Mouse (Mus musculus) midbrain, postnatal 0 days (tissue): ENCODE measurements around the gene Papola. TPM values are rescaled to one million over a fixed set of nuclear protein-coding genes. Genes with fewer than 3 reads are reported as not detected.

Source experiments
- ATAC-seq: fragments of 200-750 bp; cut with Nextera tagmentation; 2 replicates; pipeline ENCODE4 v1.8.0; 2017; ENCODE audit warnings: moderate number of reproducible peaks, mild to moderate bottlenecking, moderate TSS enrichment, moderate library complexity; ENCODE audit not compliant: low FRiP score
- DNase-seq: peaks from one replicate; pipeline ENCODE4 v3.0.0-alpha.2; 2015; ENCODE audit warnings: low spot score
- H3K27ac ChIP-seq: fragments of 300-500 bp; sonication (generic); 2 replicates; pipeline ENCODE4 v1.5.1; 2014; ENCODE audit warnings: low read depth, mild to moderate bottlenecking, low read length, mixed read lengths
- H3K27me3 ChIP-seq: fragments of 300-500 bp; sonication (generic); 2 replicates; pipeline ENCODE4 v1.6.1; 2014; ENCODE audit warnings: low read length, control low read depth, mixed read lengths; ENCODE audit not compliant: insufficient read depth
- H3K36me3 ChIP-seq: fragments of 300-500 bp; sonication (generic); 2 replicates; pipeline ENCODE4 v1.6.1; 2014; ENCODE audit warnings: low read length, control low read depth, mixed read lengths; ENCODE audit not compliant: insufficient read depth
- H3K4me1 ChIP-seq: fragments of 300-500 bp; sonication (generic); 2 replicates; pipeline ENCODE4 v1.6.1; 2014; ENCODE audit warnings: mild to moderate bottlenecking, control low read depth, antibody characterized with exemption, low read length, mixed read lengths; ENCODE audit not compliant: insufficient read depth
- H3K4me2 ChIP-seq: fragments of 300-500 bp; sonication (generic); 2 replicates; pipeline ENCODE4 v1.6.1; 2014; ENCODE audit warnings: low read depth, mild to moderate bottlenecking, low read length, mixed read lengths; ENCODE audit not compliant: poor library complexity, severe bottlenecking
- H3K4me3 ChIP-seq: fragments of 300-500 bp; sonication (generic); 2 replicates; pipeline ENCODE4 v1.5.1; 2014; ENCODE audit warnings: low read depth, mild to moderate bottlenecking, low read length, moderate library complexity
- H3K9ac ChIP-seq: fragments of 300-500 bp; sonication (generic); replicated peaks from 2 replicates; pipeline ENCODE4 v1.6.1; 2014; ENCODE audit warnings: mild to moderate bottlenecking, low read length, moderate library complexity, mixed read lengths; ENCODE audit not compliant: poor library complexity, severe bottlenecking
- H3K9me3 ChIP-seq: fragments of 300-500 bp; sonication (generic); 2 replicates; pipeline ENCODE4 v1.6.1; 2016; ENCODE audit warnings: low read length, control low read depth
- CTCF ChIP-seq: IDR thresholded peaks from 2 replicates; pipeline ENCODE4 v1.5.1; 2016; ENCODE audit warnings: antibody characterized with exemption, mild to moderate bottlenecking
- WGBS: fragments of 180-500 bp; shearing (Covaris S2); extraction: QIAGEN DNeasy Blood & Tissue Kit; methylation state at CpG from one replicate; pipeline ENCODE4 v1.1.7; 2014; 5-methylcytosine and 5-hydroxymethylcytosine counted together
- polyA plus RNA-seq: library from polyadenylated mRNA; unstranded; fragments of >200 nt; fragmentation: Nextera tagmentation; extraction: Ambion mirVana; gene quantifications from 2 replicates; pipeline ENCODE4 v1.2.1, GENCODE M21; 2015
- total RNA-seq: library from RNA; depleted of rRNA; stranded (reverse); fragments of >200 nt; gene quantifications from 2 replicates; pipeline ENCODE4 v1.2.3, GENCODE M21; 2014

The Papola gene
- total and polyA plus RNA-seq, 2 experiments from 2014 or later = 72.7 to 116 TPM

DNA sequence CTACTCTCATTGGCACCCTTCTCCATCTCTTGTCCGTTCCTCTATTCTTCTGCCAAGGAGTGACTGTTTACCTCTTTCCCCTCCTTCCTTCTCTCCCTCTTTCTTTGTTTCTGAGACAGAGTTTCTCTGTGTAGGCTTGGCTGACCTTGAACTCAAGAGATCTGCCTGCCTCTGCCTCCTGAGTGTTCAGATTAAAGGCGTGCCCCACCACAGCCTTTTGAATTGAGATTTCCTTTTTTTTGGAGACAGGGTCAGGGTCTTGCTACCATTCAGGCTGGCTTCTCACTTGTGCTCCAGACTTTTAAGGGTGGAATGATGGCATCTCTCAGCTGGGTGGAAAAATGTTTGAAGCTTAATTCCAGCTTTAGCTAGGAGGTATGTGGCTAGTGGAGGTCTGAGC is 3.1 kb downstream of the Papola start:
- H3K36me3 ChIP-seq = no peaks in the 10 kb centered on the region
- peaks cover 6% of the 10 kb centered on the region; the same call in 1 of the 2 replicates for H3K4me1 ChIP-seq
- H3K4me2 ChIP-seq = no peak overlapping the region
- ATAC-seq (no peak), DNase-seq (no peak)
- no peak for TF ChIP-seq CTCF
- no peak overlapping the region for H3K9ac ChIP-seq
- no peaks in the 10 kb centered on the region for H3K9me3 ChIP-seq
- H3K4me3 ChIP-seq = no peak overlapping the region
- WGBS = 97% methylated on average over 2 of the region's 2 CpGs
- H3K27me3 ChIP-seq = no peaks in the 10 kb centered on the region
- H3K27ac ChIP-seq = no peak overlapping the region

DNA sequence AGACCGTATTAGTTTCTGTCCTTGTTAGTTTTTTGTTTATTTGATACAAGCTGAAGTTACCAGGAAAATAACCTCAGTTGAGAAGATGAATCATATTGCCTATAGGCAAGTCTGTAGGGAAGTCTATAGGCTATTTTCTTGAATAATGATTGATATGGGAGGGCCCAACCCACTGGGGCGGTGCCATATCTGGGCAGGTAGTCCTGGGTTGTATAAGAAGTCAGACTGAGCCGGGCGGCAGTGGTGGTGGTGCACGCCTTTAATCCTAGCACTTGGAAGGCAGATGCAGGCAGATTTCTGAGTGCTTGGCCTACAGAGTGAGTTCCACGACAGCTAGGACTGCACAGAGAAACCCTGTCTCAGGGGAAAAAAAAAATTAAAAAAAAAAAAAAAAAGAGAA is 5.4 kb downstream of the Papola start:
- DNase-seq (no peak), ATAC-seq (no peak)
- no peak for TF ChIP-seq CTCF
- H3K36me3 ChIP-seq = no peaks in the 10 kb centered on the region
- no peak overlapping the region for H3K9ac ChIP-seq
- no peaks in the 10 kb centered on the region for H3K27me3 ChIP-seq
- H3K27ac ChIP-seq = no peak overlapping the region
- peaks cover 6% of the 10 kb centered on the region; the same call in 1 of the 2 replicates for H3K4me1 ChIP-seq
- WGBS = 93% methylated on average over 6 of the region's 6 CpGs
- no peak overlapping the region for H3K4me3 ChIP-seq
- no peak overlapping the region for H3K4me2 ChIP-seq
- no peaks in the 10 kb centered on the region for H3K9me3 ChIP-seq

DNA sequence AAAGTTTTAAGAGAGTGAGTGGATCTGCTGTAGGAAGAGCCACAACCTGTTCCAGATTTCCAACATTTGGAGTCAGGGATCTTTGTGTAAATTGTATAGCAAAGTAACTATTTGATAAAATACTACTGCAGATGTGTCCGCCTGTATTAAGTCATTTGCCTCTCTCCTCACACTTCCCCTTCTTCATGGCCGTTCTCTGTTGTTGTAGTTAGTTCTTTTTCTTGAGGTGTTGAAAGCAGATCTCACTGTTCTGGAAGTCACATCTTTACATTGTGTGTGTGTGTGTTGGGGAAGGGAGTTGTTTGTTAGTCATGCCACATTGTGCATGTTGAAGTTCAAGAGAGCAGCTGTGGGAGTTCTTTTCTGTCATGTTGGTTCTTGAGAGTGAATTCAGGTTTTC is 10.4 kb downstream of the Papola start:
- WGBS = 92% methylated on average over 2 of the region's 2 CpGs
- no peak for ATAC-seq

DNA sequence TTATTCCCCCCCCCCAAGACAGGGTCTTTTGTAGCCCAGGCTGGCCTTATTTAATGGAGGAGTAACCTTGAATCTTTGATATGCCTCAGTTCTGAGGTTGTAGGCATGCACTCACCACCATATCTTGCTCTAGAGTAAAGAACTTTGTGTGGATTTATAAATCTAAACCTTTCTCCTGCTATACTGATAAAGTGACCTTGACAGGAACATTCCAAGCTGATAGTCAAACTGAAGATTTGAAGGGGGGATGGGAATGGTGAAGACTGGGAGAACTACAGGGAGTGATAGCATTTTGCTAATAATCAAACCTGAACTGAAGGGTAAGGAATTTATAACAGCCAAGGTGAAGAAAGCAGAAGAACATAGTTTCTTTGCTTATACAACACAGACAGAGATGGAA is 13.5 kb downstream of the Papola start:
- TF ChIP-seq CTCF = no peak
- Histone ChIP-seq H3K4me3 (no peak overlapping the region), H3K27ac (no peak overlapping the region), H3K9me3 (no peaks in the 10 kb centered on the region), H3K36me3 (0 out of 2 replicates have a peak, but pooled peaks cover 3% of the 10 kb centered on the region), H3K27me3 (no peaks in the 10 kb centered on the region), H3K4me2 (no peak overlapping the region), H3K9ac (no peak overlapping the region), H3K4me1 (no peaks in the 10 kb centered on the region)
- DNase-seq (no peak), ATAC-seq (no peak)

More for the DNA sequence above, 10.4 kb downstream of the Papola start:
- Histone ChIP-seq H3K9ac (no peak overlapping the region), H3K36me3 (0 out of 2 replicates have a peak, but pooled peaks cover 3% of the 10 kb centered on the region), H3K27ac (no peak overlapping the region), H3K27me3 (no peaks in the 10 kb centered on the region), H3K9me3 (no peaks in the 10 kb centered on the region), H3K4me3 (no peak overlapping the region), H3K4me2 (no peak overlapping the region), H3K4me1 (no peaks in the 10 kb centered on the region)
- no peak for TF ChIP-seq CTCF
- DNase-seq = no peak

DNA sequence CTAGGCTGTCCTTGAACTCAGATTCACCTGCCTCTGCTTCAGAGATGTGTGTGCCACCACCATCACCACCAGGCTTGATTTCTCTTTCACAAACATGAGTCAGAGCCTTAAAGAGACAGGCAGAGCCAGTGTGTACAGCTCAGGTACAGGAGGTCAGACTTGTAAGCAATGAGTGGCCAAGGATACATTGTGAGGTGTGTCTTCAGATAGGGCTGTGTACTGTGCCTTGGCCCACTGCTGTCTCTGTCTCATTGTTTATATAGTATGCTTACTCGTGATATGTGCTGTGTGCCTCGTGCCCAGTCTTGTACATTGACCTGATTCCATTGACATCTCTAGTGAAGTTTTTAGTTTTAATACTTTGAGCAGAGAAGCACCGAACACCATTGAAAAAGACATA is 21.3 kb downstream of the Papola start:
- Histone ChIP-seq H3K4me1 (no peaks in the 10 kb centered on the region), H3K9me3 (no peaks in the 10 kb centered on the region), H3K4me3 (no peak overlapping the region), H3K36me3 (peaks cover 17% of the 10 kb centered on the region; the same call in 1 of the 2 replicates), H3K9ac (no peak overlapping the region), H3K27ac (no peak overlapping the region), H3K27me3 (no peaks in the 10 kb centered on the region), H3K4me2 (no peak overlapping the region)
- TF ChIP-seq CTCF = no peak
- ATAC-seq (no peak), DNase-seq (no peak)
- WGBS = 93% methylated on average over 3 of the region's 3 CpGs

DNA sequence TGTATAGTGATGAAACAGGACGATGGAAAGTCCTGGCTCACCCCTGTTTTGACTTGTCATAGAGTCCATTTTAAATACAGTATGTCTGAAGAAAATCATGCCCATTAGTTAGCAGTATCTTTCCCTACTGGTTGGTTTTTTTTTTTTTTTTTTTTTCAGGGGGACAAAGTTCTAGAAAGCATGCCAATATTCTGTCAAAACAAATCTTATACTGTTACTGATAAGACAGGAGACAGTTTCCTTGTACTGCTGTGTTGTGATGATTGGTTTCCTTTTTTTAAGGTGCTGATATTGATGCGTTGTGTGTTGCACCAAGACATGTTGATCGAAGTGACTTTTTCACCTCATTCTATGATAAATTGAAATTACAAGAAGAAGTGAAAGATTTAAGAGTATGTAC is 21.7 kb downstream of the Papola start:
- Histone ChIP-seq H3K36me3 (peaks cover 20% of the 10 kb centered on the region; the same call in 1 of the 2 replicates), H3K27me3 (no peaks in the 10 kb centered on the region), H3K4me3 (no peak overlapping the region), H3K27ac (no peak overlapping the region), H3K4me2 (no peak overlapping the region), H3K9me3 (no peaks in the 10 kb centered on the region), H3K9ac (no peak overlapping the region), H3K4me1 (no peaks in the 10 kb centered on the region)
- TF ChIP-seq CTCF = no peak
- over 99% methylated on average over 3 of the region's 3 CpGs for WGBS
- no peak for ATAC-seq
- DNase-seq = no peak
